Mouse (Mus musculus): ENCODE measurements at regions not wholly inside any gene's neighbourhood (a gene's known extent, or its start where the extent isn't known, plus 50 kb on each side); places are given as distances from the start of the nearest gene placed in this dataset.
"Not testable (repeated sequence)": the region's sequence is repeated elsewhere in the genome, so short reads cannot be mapped to it uniquely, and the experiment has no call there.

- DNase-seq (ENCODE audit: low spot score in 2 of 2), result not testable (repeated sequence)
Measured at GRCm38 (mm10) chrX:65778656-65779370, 525.2 kb downstream of the 4930447F04Rik start.

- no peak for DNase-seq (ENCODE audit: low spot score in 2 of 2)
Measured at GRCm38 (mm10) chrX:65769861-65770260, 534.2 kb downstream of the 4930447F04Rik start.

- peak in 1 of 2 experiments; percentile 27 for DNase-seq (ENCODE audit: low spot score in 2 of 2)
Measured at GRCm38 (mm10) chrX:65734577-65734976, 569.4 kb downstream of the 4930447F04Rik start.

- DNase-seq (ENCODE audit: low spot score in 2 of 2), result peak in 1 of 2 experiments; percentile 11
Measured at GRCm38 (mm10) chrX:65715562-65715961, 588.5 kb downstream of the 4930447F04Rik start.

All from left cerebral cortex, adult 9 months (tissue).